Mouse (Mus musculus) C2C12 (cell line): ENCODE data around the gene Fktn.

Source experiments
- CEBPB ChIP-seq: IDR thresholded peaks from one replicate; pipeline ENCODE4 v1.6.1; 2011; ENCODE audit warnings: low read depth, mild to moderate bottlenecking, control low read depth, moderate library complexity
- CTCF ChIP-seq: IDR thresholded peaks from one replicate; pipeline ENCODE4 v1.5.1; 2011; ENCODE audit not compliant: control insufficient read depth, insufficient read depth, insufficient read length
- MAX ChIP-seq: IDR thresholded peaks from one replicate; pipeline ENCODE4 v1.6.1; 2011; ENCODE audit warnings: mild to moderate bottlenecking, control low read depth
- USF1 ChIP-seq: IDR thresholded peaks from one replicate; pipeline ENCODE4 v1.6.1; 2011; ENCODE audit warnings: low read depth, mild to moderate bottlenecking, control low read depth, moderate library complexity

- TF ChIP-seq CTCF (no peak), MAX (no peak), USF1 (no peak), CEBPB (no peak)
These were observed 435 bp downstream of the Fktn start for GRCm38 (mm10) chr4:53714051-53714814.
